Mouse (Mus musculus) spleen, postnatal 10 days (tissue): ENCODE data around the gene Xpnpep1.

Experiments used
- DNase-seq, 2 experiments: peaks; one replicate each; pipeline ENCODE4 v3.0.0; 2021 to 2022; ENCODE audit warnings: low spot score in 2 of 2

Xpnpep1 gene

DNA sequence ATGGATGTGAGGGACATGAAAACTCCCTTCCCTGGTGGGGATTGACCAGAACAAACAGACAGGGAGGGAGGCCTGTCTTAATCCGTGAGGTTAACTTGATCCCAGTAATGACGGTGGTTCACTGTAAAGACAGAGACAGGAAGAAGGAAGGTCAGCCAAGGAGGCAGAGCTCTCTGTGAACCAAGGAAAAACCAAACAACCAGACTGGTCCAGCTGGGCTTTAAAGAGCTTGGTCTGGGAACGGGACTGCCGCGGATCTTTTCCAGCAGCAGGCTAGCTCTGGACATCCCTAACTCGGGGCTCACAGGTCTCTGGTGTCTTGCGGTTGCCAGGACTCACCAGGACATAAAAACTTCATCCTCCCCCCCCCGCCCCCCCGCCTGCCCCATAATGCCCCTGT, 26.5 kb upstream of the Xpnpep1 start:
- DNase-seq = no peak

DNA sequence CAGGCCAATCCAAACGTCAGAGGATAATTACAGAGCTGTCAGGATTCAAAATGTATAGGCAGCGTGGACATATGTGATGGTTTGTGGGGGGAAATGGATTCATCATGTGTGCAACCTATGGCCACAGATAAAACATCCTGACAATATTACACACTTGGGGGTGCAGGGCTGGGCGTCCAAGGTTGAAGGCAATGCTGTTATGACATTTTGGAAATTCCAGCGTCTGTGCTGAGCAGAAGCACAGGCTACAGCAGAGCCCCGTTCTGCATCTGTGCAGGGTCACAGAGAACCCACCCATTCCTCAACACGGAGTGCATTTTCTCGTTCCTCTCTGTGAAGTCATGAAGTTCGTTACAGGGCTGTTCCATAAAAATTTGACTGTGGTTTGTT, 25.0 kb upstream of the Xpnpep1 start:
- no peak for DNase-seq

DNA sequence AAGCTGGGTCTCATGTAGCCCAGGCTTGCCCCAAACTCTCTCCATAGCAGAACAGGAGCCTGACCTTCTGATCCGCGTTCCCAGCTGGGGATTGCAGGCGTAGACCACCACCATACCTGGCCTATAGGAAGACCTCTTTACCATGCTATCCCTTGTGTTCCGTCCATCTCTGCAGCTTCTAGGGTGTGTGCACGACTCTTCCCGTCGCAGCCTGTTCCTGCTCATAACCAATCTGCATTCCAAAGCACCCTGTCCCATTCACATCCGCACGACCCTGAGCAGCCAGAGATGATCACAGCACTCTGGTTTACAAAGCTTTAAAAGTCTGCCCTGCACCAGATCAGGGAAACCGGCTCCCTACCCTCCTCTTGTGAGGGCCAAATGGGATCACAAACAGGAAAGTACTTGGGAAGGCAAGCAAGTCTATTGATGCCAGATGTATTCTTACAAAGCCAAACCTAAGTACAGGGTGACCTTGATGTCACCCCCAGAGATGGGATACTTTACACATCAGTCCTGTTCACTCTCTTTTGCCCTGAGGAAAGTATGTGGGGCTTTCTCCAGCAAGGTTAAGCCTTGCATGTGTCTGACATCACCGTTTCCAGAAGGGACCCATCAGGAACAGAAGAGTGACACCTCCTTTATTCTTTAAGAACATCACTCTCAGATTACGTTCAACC, 24.4 kb upstream of the Xpnpep1 start:
- no peak for DNase-seq

DNA sequence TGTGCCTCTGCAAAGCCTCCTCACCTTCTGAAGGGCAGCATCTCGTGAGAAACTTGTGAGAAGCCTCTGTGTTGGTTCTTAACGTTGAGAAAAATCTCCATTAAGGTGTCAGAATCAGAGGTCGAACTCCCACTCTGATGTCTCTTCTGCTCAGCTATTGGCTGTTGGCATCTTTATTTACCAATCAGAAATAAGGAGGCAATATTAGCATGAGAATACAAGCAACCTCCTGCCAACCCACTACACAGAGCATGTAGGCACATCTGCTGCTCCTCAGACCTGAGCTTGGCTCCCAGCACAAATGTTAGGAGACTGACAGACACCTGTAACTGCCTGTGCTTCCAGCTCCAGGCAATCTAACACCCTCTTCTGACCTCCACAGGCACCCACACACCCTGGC, 22.0 kb upstream of the Xpnpep1 start:
- no peak for DNase-seq

DNA sequence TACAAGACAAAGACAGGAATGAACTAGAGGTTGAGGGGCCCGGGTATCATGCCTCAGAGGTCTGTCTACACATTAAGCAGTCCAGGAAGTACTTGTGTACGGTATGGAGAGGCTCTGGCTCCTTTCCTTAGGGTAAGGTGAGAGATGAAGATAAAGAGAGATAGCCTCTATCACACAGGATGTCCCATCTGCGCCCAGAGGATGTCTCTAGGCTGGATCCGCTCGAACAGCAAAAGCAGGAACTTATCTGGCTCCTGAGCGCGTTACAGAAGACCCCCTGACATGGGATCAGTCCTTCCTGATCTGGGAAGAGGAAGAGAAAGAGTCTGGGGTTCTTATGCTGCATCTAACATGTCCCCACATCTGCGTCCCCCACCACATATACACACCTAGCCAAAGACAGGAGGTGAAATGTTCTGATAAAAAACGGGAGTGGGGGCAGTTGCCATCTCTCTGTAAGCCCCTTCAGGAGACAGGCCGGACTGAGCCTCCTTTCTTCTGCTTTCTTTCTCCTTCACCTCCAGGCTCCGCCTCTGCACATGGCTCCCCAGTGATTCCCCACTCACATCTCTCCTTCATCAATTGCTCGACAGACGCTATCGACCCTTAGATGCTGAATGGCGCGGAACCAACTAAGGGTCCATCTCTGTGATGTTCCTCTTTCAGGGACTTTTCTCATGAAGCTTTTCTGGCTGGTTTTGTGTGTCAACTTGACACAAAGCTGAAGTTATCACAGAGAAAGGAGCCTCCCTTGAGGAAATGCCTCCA, 19.5 kb upstream of the Xpnpep1 start:
- no peak for DNase-seq

DNA sequence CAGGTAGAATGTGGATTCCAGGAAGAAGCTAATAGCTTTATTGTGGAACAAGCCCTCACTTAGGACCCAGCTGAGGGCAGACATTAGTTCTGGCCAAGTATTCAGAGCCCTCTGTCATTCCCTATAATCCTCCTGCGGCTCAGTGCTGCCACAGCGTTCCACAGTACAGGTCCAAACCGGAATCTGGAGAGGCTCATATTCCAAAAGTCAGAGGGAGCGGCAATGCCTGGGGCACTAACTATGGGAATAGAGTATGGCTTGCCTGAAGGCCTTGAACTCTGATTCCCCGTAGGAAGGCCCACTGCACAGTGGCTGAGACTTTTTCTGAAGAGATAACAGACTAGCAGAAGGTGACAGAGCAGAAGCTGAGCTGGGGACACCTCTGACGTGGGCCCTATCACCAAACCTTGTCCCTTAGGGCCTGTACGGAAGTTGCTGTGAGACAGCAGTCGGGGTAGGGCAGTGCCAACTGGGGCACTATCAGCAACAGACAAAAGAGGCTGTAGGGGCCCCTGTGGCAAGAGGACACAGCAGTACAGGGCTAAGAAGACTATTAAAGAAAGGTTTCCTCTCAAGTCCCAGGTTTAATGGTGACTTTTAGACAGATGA, 18.8 kb upstream of the Xpnpep1 start:
- peak in 1 of 2 experiments; percentile 43 for DNase-seq

DNA sequence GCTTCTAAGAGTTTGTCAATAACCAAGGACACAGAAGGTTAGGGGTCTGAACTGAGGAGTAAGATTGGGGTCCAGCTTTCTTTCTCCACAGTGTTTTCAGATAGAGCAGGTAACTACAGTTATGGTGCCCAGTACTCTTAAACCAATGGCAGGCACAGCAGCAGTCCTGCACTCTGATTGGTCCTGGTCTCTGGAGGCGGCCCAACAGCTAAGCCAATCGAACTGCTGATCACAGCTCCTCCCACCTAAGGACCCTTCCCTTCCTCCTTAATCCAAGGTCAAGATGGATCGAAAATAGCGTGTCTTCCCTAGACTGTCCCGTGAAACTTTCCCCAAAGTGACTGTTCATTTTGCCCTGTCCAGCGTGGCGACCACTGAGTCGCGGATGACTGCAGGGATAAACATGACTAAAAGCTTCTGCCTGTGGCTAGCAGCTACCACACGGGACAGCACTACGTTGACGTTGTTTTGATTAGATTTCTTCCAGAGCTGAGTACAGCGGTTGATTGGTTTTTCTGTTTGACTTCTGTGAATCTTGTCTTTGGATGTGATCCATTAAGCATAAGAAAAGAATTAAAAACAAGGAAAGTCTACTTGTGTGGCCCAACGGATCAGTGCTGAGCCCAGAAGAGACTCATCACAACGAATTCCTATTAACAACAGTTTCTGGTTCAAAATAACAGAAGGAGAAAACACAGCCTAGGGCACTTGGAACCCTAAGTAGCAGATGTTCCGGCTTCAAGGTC, 18.1 kb upstream of the Xpnpep1 start:
- DNase-seq = no peak

DNA sequence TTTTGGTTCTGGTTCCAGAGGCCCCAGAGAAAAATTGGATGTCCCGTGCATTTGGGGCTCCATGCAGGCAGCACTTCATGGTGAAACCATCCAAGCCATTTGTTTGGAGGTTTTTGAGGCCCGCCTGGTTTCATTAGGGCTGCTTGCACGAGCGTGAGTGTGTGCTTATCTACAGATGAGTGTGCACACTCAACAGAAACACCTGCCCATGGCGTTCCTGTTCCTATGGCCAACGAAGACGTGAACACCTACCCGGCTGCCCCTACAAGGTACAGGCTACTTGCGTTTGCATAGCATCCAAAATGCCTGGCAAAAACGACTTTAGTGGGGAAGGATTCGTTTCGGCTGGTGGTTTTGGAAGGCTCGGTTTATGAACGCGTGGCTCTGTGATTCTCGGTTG, 13.3 kb upstream of the Xpnpep1 start:
- DNase-seq = no peak

DNA sequence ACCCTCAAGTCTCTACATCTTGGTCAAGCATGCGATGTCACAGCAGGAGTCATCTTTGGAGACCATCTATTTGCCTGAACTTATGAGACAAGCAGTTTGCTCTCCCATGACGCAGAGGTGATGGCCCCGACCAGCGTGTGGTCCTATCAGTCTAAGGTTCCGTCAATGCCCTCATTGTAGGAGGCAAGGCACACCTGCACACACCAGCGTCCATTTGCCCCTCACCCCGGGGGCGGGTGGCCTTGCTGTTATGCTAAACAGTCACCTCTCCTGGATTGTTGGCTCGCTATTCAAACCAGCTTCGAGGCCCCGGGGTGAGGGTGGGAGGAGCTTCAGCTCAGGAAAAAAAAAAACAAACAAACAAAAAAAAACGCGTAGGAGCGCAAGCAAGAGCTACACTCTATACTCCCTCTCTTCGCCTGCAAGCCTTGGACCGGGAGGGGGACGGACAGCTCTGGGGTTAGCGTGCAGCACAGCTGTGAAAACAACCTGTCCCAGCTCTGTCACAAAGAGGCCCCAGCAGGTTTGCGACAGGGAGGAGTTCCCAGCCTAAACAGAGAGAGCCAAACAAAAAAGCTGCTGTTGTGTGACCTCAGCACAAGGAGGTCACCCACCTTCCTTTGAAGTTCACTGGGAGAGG, 12.1 kb upstream of the Xpnpep1 start:
- no peak for DNase-seq

DNA sequence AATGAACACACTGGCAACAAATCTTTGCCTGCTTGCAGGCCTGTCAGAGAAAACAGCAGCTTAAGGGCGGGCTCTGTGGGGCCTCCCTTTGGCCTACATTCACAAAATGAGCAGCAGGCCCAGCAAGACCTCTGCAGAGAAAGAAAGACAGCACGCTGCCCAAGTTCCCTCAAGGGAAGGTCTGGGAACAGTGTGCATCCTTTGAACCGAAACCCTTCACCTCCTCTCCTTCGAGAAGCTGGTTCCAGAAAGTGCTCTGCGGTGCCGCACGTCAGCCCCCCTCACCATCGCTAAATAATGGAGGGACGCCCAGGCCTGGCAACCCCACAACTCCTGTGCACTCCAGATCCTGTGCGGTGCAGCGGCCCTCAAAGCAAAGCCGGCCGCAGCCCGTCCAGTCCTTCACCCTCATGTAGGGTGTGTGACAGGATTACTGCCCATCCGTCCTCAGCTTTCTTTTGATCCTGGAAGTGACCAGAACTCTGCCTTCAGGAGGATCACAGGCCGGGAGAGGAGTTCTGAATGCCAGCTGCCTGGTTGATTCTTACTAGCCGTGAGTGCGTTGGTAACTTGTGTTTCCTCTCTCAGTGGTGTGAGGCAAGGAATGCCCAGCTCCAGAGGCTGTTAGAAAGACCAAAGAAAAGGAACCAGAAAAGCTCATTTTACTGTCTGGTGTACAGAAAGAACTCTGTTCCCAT, 11.4 kb upstream of the Xpnpep1 start:
- DNase-seq = no peak

DNA sequence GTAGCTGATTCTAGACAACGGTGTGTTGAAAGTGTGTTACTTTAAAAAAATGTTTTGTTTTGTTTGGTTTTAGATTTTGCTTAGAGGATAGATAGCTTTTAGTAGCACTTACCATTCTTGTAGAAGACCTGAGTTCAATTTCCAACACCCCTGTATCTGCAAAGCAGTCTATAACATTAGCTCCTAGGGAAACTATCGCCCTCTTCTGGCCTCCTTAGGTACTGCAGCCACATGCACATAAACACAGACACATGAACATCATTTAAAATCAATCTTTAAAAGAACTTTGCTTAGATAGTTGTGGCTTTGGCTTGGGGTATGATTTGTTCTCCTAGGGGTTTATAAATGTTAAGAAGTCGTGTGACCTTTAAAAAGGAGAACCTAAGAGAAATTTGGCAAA, 10.1 kb upstream of the Xpnpep1 start:
- peak in 1 of 2 experiments; percentile 45 for DNase-seq

DNA sequence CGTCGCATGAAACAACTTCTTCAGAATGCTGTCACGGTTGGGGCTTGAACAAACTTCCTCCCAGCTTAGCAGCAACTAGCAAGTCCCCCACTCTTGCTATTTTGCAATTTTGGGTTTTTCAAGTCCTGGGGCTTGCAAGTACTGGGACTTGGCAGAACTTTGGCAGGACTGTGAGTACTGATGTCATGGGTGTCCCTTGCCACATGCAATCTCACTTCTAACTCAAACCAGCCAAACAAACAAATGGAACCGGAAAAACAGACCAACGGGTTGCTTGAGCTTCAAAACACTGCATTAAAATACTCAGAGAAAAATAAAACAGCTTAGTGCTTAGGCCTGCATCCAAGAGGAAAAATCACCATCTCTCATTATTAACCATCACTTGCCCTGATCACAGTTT, 7.2 kb upstream of the Xpnpep1 start:
- no peak for DNase-seq

DNA sequence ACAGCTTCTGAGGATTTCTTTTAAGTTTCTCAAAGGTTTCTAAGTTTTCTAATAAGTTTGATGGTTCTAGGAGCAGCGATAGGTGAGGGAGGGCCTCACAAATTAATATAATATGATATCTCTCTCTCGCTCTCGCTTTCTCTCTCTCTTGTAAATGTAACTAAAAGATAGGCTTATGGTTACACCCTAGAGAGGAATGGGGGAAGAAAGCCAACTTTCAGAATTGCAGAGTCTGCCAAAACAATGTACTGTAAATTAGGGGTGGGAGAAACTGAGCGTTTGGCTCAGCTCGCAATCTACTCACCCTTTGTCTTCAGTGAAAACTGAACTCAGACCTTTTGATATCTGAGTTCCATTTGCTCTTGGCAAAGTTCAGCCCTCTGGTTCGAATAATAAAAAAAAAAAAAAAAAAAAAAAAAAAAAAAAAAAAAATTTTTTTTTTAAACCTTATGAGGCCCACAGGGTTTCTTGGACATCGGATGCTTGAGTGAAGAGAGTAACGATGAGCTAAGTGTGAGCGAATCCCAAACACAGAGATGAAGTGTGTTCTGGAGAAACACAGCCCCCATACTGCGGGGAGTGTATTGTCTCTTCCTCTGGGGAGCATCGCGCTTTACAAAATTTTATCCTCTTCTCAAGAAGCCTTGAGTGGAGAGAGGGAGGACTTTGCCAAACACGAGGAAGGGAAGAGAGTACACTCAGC, 3.6 kb upstream of the Xpnpep1 start:
- no peak for DNase-seq

DNA sequence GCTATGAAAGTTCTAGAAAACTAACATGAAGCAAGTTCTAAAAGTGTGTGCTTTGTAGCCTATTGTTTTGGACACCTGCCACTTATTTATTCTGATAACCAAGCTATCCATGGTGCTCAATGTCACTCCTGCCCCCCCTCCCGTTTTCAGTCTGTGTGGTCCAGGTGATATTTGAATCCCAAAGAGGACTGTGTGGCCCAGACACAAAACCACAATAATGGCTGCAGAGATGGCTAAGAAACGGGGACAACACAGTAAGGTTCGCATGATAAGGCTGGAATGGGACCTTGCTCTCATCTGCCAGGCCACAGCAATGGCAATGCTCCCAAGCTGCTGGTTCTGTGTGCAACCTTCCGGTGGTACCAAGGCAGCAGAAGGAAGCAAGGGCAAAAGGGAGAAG, 1.6 kb upstream of the Xpnpep1 start:
- no peak for DNase-seq

DNA sequence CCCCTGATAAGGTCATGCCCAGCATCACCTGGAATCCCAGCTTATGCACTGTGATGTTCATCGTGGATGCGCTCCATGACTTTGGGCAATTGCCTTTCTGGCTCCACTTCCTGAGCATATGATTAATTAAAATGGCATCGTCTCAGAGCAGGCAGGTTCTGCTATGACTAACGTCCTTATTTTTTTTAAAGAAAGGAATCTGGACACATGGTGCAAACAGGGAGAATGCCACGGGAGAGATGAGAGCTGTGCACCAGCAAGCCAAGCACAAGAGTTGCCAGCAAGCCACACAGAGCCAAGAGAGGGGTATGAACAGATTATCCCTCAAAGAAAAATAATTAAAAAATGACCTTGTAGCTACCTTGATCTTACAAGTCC, 1.1 kb upstream of the Xpnpep1 start:
- DNase-seq = no peak

DNA sequence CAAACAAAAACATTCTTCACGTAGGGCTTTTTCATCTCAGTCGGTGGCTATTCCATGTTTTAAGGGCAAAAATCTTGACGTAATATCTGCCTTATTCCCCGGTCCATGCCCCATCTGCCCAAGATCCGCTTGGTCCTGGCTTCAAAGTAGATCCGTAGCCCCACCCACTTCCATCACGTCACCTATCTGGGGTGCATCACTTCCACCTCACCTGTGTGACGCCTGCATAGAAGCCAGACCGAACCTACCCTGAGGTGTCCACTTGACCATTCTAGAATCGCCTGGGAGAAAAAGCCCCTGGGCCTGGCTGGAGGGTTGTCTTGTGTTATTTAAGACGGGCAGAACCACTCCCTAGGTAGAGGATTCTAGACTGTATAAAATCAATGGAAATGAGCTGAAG, 924 bp downstream of the Xpnpep1 start:
- peak in 1 of 2 experiments; percentile 33 for DNase-seq

DNA sequence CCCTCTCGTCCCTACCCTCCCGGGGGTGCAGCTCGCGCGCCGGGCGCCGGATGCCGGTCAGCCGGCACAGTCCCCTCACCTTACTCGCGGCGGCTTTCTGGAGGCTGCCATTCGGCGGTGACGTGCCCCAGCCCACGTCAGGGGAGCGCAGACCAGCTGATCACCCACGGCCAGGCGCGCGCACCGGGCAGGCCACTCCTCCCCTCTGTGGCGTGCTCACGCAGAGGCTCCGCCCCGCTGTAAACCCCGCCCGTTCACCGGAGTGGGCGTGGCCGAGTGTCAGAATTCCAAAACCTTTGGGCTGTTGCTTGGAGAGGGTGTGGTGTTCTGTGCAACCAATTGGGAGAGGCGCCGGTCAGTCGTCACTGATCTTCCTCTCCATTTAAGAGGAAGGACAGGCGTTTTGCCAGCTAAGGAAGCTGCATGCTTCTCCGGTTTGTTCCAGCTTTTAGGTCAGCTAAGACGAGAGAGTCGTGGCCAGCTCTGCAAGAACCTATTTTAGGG, 1.5 kb downstream of the Xpnpep1 start:
- peak; percentile 94 to 96 for DNase-seq

DNA sequence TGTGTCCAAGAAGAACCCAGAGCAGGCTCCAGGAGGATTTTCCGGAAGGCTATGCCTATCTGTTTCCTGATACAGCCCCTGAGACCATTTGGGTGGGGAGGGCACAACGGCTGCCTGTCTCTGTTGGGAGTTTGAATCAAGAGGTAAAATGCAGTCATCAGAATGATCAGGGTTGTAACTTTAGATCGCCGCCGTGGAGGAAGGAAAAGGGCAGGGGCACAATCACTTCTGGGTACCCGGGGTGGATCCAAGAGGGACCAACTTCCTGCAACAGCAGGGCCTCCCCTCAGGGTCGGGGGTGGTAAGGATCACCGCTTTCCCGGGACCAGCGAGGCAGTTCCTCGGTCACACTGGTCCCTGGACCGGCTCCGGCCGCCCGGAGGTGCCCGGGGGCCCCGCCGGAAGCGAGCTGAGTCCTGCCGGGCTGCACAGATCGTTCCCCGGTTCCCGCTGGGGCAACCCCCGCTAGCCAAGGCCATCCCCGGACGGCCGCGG, 2.0 kb downstream of the Xpnpep1 start:
- no peak for DNase-seq

DNA sequence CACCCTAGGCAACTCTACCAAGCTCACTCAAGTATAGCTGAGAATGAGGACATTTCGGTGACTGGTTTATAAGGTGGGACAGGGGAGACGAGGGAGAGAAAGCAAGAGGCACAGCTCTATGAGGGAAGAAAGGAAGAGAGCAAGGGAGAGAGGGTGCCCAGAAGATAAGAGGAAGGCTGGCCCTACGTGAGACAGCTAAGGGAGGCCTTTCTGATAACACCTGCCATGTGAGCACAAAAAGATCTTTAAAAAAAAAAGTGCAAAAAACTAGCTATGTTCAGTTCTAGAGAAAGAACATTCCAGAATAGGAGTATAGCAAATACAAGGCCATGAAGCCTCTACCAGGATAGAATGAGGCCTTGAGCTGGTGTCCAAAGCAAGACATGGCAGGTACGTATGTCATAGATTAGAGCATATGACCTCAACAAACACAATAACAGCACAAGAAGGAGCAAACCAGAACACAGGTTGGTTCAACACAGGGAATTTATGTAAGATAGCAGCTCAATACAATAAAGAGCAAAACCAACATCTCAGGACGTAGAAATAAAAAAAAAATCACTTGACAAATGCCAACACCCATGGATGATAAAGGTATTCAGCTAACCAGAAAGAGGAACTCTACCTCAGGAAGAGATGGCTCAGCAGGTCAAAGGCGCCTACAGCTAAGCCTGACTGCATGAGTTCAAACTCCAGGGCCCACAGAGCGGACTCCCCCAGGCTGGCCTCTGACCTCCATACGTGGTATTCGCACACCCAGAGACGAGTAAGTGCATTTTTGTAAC, 6.7 kb downstream of the Xpnpep1 start:
- DNase-seq = no peak

DNA sequence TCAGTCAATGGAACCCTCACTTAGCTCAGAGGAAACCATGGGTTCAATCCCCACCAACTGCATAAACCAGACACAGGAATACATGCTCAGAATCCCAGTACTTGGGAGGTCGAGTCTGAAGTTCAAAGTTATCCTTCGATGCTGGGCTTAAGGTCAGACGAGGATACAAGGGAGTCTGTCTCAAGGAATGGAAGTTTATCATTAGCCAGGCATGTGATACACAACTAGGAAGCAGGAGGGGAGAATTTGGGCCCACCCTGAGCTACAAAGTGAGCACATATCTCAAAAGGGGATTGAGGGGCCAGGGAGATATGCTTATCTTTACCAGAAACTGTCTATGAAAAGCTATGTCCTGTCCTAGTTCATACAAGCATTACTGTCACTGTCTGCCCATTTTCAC, 7.4 kb downstream of the Xpnpep1 start:
- no peak for DNase-seq
